Mouse (Mus musculus) bone marrow, adult 2 months (tissue): Measurements from ENCODE around the gene Zfp970. TPM values are rescaled to one million over a fixed set of nuclear protein-coding genes. Genes with fewer than 3 reads are reported as not detected.
"Not testable (repeated sequence)": the region's sequence is repeated elsewhere in the genome, so short reads cannot be mapped to it uniquely, and the experiment has no call there.

Experiments used
- H3K27ac ChIP-seq: fragments of 200-500 bp; 2 replicates; pipeline ENCODE4 v1.5.1; 2012; ENCODE audit warnings: low read depth, mild to moderate bottlenecking, control low read depth, inconsistent platforms, low read length; ENCODE audit not compliant: control insufficient read depth, poor library complexity, insufficient read depth
- H3K4me1 ChIP-seq: fragments of 200-500 bp; 2 replicates; pipeline ENCODE4 v1.6.1; 2011; ENCODE audit warnings: low read length; ENCODE audit not compliant: control insufficient read depth, insufficient read depth
- H3K4me3 ChIP-seq: fragments of 200-500 bp; replicated peaks from 2 replicates; pipeline ENCODE3; 2011; ENCODE audit warnings: mild to moderate bottlenecking, low read depth, low read length, control low read depth; ENCODE audit not compliant: control insufficient read depth
- CTCF ChIP-seq: fragments of 200-500 bp; IDR thresholded peaks from 2 replicates; pipeline ENCODE4 v1.5.1; 2011; ENCODE audit warnings: low read length, control low read depth; ENCODE audit not compliant: control insufficient read depth, insufficient read depth
- POLR2A ChIP-seq: fragments of 200-500 bp; IDR thresholded peaks from 2 replicates; pipeline ENCODE4 v1.6.1; 2011; ENCODE audit warnings: low read depth, mild to moderate bottlenecking, control low read depth, low read length, borderline replicate concordance; ENCODE audit not compliant: control insufficient read depth
- WGBS: fragments of 180-500 bp; shearing (Covaris S2); methylation state at CpG from one replicate; pipeline ENCODE4 v1.1.7; 2018; 5-methylcytosine and 5-hydroxymethylcytosine counted together
- polyA plus RNA-seq: library from polyadenylated mRNA; stranded (reverse); fragments of >200 nt; gene quantifications from 2 replicates; pipeline ENCODE4 v1.2.4, GENCODE M21; 2011; ENCODE audit warnings: low replicate concordance; ENCODE audit not compliant: missing spikeins, insufficient read depth, insufficient read length

Zfp970 gene
- polyA plus RNA-seq, 1 experiment = 4.1 TPM

DNA sequence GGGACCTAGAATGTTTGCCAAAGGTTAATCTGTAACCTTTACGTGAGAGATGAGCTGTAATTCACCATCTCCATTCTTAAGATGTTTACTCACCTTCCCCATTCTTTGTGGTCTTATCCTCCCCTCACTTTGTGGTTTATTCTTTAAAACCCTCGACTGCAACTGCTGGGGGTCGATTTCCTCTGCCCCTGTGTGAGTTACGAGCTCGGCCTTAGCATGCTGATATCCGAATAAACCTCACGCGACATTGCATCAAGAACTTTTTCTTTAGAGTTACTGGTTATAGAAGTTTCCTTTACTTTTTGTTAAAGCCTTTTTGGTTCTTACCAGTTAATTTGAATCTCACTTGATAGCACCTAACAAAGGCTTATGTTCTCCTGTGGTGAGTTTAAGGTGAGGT, 55.5 kb downstream of the Zfp970 start:
- H3K4me3 ChIP-seq = no peak overlapping the region
- H3K4me1 ChIP-seq = no peaks in the 10 kb centered on the region
- WGBS = 73% methylated on average over 8 of the region's 8 CpGs
- no peak for TF ChIP-seq POLR2A
- no peak for TF ChIP-seq CTCF
- no peak overlapping the region for H3K27ac ChIP-seq

DNA sequence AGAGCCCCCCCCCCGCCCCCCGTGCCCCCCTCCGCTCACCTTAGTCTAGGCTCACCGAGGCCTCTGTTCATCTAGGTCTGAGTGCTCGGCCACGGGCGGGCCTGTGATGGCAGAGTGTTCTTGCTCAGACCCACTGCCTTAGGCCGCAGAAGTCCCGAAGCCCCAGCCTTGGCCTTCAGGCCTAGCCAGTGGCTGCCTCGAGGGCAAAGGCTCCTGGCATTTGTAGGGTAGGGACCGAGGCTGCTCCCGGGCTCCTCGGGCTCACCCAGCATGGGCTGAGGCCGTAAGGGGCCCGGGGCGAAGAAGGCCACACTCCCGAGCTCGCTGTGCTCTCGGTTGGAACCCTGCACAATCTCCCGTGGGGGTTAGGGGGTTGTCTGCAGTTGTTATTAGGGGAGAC, 58.5 kb downstream of the Zfp970 start:
- Histone ChIP-seq H3K4me3 (no peak overlapping the region), H3K27ac (no peak overlapping the region), H3K4me1 (no peaks in the 10 kb centered on the region)
- WGBS = 82% methylated on average over 20 of the region's 20 CpGs
- TF ChIP-seq CTCF (no peak), POLR2A (no peak)

DNA sequence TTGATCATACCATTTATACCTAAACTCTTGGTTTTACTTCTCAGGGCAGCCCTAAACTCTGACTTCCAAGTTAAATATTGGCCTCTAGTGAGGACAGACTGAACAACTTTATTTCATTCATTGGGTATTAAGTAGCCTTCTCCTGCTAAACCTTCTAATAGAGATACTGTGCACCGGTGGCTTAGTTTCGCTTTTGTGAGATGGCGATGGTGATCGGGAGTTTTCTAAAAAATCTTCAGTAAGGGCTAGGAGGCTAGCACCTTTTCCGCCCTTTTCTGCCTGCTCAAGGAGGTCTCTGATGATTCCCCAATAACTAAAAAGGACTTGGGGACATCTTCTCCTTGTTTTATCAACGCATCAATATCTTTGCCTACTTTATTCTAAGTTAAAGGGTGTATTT, 59.1 kb downstream of the Zfp970 start:
- H3K4me1 ChIP-seq, H3K27ac ChIP-seq, H3K4me3 ChIP-seq: not testable (repeated sequence)
- WGBS = 82% methylated on average over 6 of the region's 6 CpGs

DNA sequence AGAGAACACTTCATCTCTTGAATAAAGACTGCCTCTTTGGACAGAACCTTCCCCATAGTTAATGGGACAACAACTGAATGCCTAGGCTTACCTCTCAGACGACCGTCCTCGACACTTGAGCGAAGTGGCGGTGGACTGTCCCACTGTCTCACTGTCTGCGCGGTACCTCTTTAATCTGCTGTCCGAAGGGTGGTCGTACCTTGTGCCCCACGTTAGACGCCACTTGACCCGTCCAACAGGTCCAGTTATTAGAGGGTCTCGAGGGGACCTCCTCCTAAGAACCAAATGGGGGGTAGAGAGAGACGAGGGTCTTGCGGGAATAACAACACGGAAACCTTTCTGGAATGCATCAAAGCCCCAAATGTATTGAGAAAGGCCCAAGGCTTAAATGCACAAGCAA, 59.6 kb downstream of the Zfp970 start:
- not testable (repeated sequence) for H3K27ac ChIP-seq, H3K4me3 ChIP-seq, H3K4me1 ChIP-seq
- WGBS = 86% methylated on average over 16 of the region's 16 CpGs

Other genes starting within 250 kb of the Zfp970 start
- not detected in 2 replicates for gene Gm14409, start 197.7 kb upstream of the Zfp970 start, polyA plus RNA-seq
- gene Gm14412, start 140.4 kb upstream of the Zfp970 start, polyA plus RNA-seq = not detected in 2 replicates
- gene Gm14418, start 66.4 kb upstream of the Zfp970 start, polyA plus RNA-seq = 5.1 and 5.8 TPM in 2 replicates
- gene Gm14403, start 33.5 kb downstream of the Zfp970 start, polyA plus RNA-seq = not detected in 2 replicates
- gene Gm14406, start 113.5 kb downstream of the Zfp970 start, polyA plus RNA-seq = 6.8 TPM in 1 of 2 replicates, not detected in the other